Mouse (Mus musculus) inflammation-experienced regulatory T-cells, adult 16 weeks (primary cell): ENCODE data around the gene Slc9a6. TPM values are rescaled to one million over a fixed set of nuclear protein-coding genes. Genes with fewer than 3 reads are reported as not detected.

Experiments used
- polyA plus RNA-seq: library from polyadenylated mRNA; unstranded; fragments of 100-300 nt; shearing (Covaris generic); gene quantifications from one replicate; pipeline ENCODE4 v1.2.1, GENCODE M21; 2017

The Slc9a6 gene
- polyA plus RNA-seq = 20.0 TPM

GRCm38 (mm10) chrX:56609623-56610317, at the start of gene Slc9a6:
Slc9a6 (plus strand) TSS chrX:56609757.

GRCm38 (mm10) chrX:56597887-56598640, 11.5 kb upstream of the Slc9a6 start, which contains the start of gene Mmgt1:
Mmgt1 (minus strand) TSS chrX:56598069.

Other genes starting within 250 kb of the Slc9a6 start
- 9.3 TPM for gene Smim10l2a, start 235.2 kb upstream of the Slc9a6 start, polyA plus RNA-seq
- not detected for gene Gm2174, start 161.8 kb upstream of the Slc9a6 start, polyA plus RNA-seq
- 49.3 TPM for gene Ints6l, start 154.9 kb upstream of the Slc9a6 start, polyA plus RNA-seq
- not detected for gene Gm10477, start 85.0 kb upstream of the Slc9a6 start, polyA plus RNA-seq
- gene Gm648, start 60.2 kb upstream of the Slc9a6 start, polyA plus RNA-seq = not detected
- gene Mmgt1, start 11.7 kb upstream of the Slc9a6 start, polyA plus RNA-seq = 11.9 TPM
- not detected for gene Fhl1, start 122.0 kb downstream of the Slc9a6 start, polyA plus RNA-seq
- gene Map7d3, start 212.6 kb downstream of the Slc9a6 start, polyA plus RNA-seq = 0.20 TPM